Mouse (Mus musculus) neural tube, embryonic 15.5 days (tissue): ENCODE results near the gene Tas2r124. TPM values are rescaled to one million over a fixed set of nuclear protein-coding genes. Genes with fewer than 3 reads are reported as not detected.

ENCODE experiments used
- ATAC-seq: fragments of 200-750 bp; cut with Nextera tagmentation; 2 replicates; pipeline ENCODE4 v1.8.0; 2017; ENCODE audit warnings: mild to moderate bottlenecking, moderate TSS enrichment, moderate library complexity; ENCODE audit not compliant: low FRiP score
- H3K27ac ChIP-seq: fragments of 300-500 bp; sonication (generic); replicated peaks from 2 replicates; pipeline ENCODE4 v1.5.1; 2015; ENCODE audit warnings: mild to moderate bottlenecking, inconsistent platforms
- H3K27me3 ChIP-seq: fragments of 300-500 bp; sonication (generic); replicated peaks from 2 replicates; pipeline ENCODE4 v1.6.1; 2015; ENCODE audit warnings: inconsistent platforms
- H3K36me3 ChIP-seq: fragments of 300-500 bp; sonication (generic); 2 replicates; pipeline ENCODE4 v1.6.1; 2015; ENCODE audit warnings: inconsistent platforms
- H3K4me1 ChIP-seq: fragments of 300-500 bp; sonication (generic); 2 replicates; pipeline ENCODE4 v1.6.1; 2015; ENCODE audit warnings: inconsistent platforms
- H3K4me2 ChIP-seq: fragments of 300-500 bp; sonication (generic); 2 replicates; pipeline ENCODE4 v1.6.1; 2015; ENCODE audit warnings: inconsistent platforms, mild to moderate bottlenecking, moderate library complexity
- H3K4me3 ChIP-seq: fragments of 300-500 bp; sonication (generic); replicated peaks from 2 replicates; pipeline ENCODE4 v1.5.1; 2015; ENCODE audit warnings: mild to moderate bottlenecking, inconsistent platforms
- H3K9ac ChIP-seq: fragments of 300-500 bp; sonication (generic); replicated peaks from 2 replicates; pipeline ENCODE4 v1.6.1; 2015; ENCODE audit warnings: mild to moderate bottlenecking, inconsistent platforms
- H3K9me3 ChIP-seq: fragments of 300-500 bp; sonication (generic); replicated peaks from 2 replicates; pipeline ENCODE4 v1.6.1; 2016; ENCODE audit warnings: inconsistent platforms
- WGBS: fragments of 180-500 bp; shearing (Covaris S2); methylation state at CpG from one replicate; pipeline ENCODE4 v1.1.7; 2015; ENCODE audit warnings: mixed read lengths; 5-methylcytosine and 5-hydroxymethylcytosine counted together
- polyA plus RNA-seq: library from polyadenylated mRNA; unstranded; fragments of >200 nt; fragmentation: Nextera tagmentation; extraction: Ambion mirVana; gene quantifications from 2 replicates; pipeline ENCODE4 v1.2.1, GENCODE M21; 2015

The Tas2r124 gene
- polyA plus RNA-seq = not detected in 2 replicates

DNA sequence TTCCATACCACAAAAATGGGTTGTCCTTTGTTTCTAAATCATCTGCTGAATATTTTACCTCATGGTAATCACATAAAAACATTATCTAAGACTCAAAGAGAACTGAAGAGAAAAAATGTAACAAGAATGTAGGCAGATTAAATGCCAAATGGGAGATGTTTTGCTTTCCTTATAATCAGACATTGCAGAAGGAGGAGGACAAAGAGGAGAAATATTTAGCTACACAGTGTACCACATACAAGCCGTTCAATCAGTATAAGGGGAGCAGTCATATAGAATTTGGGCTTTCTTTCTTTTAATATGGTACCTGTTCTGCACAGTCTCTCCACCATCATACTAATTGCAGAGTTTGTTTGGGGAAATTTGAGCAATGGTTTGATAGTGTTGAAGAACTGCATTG lies at the start of gene Tas2r124:
Tas2r124 (plus strand) TSS at position 301 of the 400 bp plus-strand sequence.
- WGBS = 93% methylated on average over 1 of the region's 1 CpGs
- H3K27me3 ChIP-seq = no peaks in the 10 kb centered on the region
- H3K9ac ChIP-seq = no peak within 1 kb of the TSS
- no peak for ATAC-seq
- no peaks in the 10 kb centered on the region for H3K4me1 ChIP-seq
- no peaks in the 10 kb centered on the region for H3K36me3 ChIP-seq
- no peak within 1 kb of the TSS for H3K4me2 ChIP-seq
- no peak within 1 kb of the TSS for H3K27ac ChIP-seq
- H3K4me3 ChIP-seq = no peak within 1 kb of the TSS
- no peaks in the 10 kb centered on the region for H3K9me3 ChIP-seq

DNA sequence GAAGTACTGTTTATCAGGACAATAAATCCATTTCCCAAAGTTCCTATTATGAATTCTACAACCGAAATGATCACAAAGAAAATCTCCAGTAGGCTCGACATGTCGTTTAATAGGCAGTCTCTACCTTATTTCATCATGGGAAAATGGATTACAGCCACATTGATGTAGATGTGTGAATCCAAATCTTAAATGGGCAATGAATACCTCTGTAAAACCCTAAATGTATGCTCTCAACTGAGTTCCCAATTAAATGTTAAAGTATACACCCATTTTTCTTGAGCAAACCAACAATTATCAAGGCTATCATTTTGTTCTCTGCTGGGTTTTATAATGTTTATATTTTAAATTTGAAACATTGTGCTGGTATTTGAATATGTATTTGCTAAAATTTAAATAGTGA lies 42.7 kb upstream of the Tas2r124 start, which contains the start of gene Tas2r122:
Tas2r122 (minus strand) TSS at position 101 of the 400 bp plus-strand sequence.
- H3K27ac ChIP-seq = no peak within 1 kb of the TSS
- ATAC-seq = no peak
- WGBS = 78% methylated on average over 3 of the region's 3 CpGs
- H3K9ac ChIP-seq = no peak within 1 kb of the TSS
- H3K4me1 ChIP-seq = no peaks in the 10 kb centered on the region
- no peak within 1 kb of the TSS for H3K4me3 ChIP-seq
- H3K27me3 ChIP-seq = no peaks in the 10 kb centered on the region
- no peaks in the 10 kb centered on the region for H3K9me3 ChIP-seq
- no peaks in the 10 kb centered on the region for H3K36me3 ChIP-seq
- no peak within 1 kb of the TSS for H3K4me2 ChIP-seq

DNA sequence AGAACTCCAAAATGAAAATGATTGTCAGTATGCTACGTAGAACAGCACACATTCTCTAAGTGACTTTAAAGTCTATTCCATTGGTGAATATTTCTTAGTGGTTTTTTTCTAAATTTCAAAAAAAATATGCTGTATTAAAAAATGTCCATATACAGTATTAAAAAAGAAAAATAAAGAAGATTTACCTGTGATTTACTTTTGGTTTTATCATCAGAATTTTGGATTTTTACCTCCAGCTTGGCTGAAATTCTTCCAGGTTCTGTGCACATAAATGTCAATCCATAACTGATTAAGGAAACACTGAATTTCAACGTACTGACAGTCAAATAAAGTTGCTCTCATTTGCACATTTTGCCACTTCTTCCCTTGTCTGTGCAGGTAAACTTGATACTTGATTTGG lies 16.6 kb upstream of the Tas2r124 start, which contains the start of gene Tas2r115:
Tas2r115 (minus strand) TSS at position 101 of the 400 bp plus-strand sequence.
- Histone ChIP-seq H3K4me1 (no peaks in the 10 kb centered on the region), H3K36me3 (no peaks in the 10 kb centered on the region), H3K27ac (no peak within 1 kb of the TSS), H3K4me2 (no peak within 1 kb of the TSS), H3K9me3 (no peaks in the 10 kb centered on the region), H3K27me3 (no peaks in the 10 kb centered on the region), H3K4me3 (no peak within 1 kb of the TSS), H3K9ac (no peak within 1 kb of the TSS)
- WGBS = 78% methylated on average over 2 of the region's 2 CpGs
- ATAC-seq = no peak

DNA sequence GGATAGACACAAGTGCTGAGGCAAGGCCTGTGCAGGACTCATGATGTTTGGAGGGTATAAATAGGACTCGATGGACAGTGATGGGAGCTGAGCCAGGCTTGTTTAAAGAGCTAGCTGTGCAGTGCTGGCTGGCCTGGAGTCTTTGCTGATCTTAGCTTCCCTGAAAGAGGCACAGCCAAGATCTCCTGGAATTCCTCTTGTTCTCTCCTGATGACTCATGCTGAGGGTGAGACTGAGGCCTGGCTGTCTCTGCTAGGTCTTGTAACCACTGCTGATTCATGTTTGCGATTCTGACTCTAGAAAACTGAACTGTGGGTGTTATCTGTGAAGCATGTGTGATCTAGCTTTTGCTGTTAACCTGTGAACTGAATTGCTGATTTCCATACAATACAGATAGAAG lies 4.3 kb upstream of the Tas2r124 start:
- Histone ChIP-seq H3K9ac (no peak overlapping the region), H3K4me3 (no peak overlapping the region), H3K9me3 (no peaks in the 10 kb centered on the region), H3K27me3 (no peaks in the 10 kb centered on the region), H3K27ac (no peak overlapping the region), H3K4me1 (no peaks in the 10 kb centered on the region), H3K36me3 (no peaks in the 10 kb centered on the region), H3K4me2 (no peak overlapping the region)
- 88% methylated on average over 2 of the region's 2 CpGs for WGBS
- ATAC-seq = no peak

DNA sequence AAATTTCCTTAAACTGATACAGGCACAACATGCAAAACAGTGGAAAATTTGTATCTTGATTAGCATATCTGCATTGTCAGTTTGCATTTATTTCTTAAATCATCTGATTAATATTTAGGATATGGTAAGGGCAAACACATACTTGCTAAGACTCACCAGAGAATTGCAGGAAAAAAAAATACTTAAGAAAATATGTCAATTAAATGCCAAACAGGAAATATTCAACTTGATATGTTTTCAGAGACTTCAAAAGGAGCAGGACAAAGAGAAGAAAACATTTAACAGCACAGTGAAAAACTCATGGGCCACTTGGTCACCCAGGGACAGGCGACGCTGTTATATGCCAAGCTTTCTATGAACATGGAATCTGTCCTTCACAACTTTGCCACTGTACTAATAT lies 7.3 kb downstream of the Tas2r124 start, which contains the start of gene Tas2r102:
Tas2r102 (plus strand) TSS at position 301 of the 400 bp plus-strand sequence.
- 90% methylated on average over 2 of the region's 2 CpGs for WGBS
- ATAC-seq = no peak

DNA sequence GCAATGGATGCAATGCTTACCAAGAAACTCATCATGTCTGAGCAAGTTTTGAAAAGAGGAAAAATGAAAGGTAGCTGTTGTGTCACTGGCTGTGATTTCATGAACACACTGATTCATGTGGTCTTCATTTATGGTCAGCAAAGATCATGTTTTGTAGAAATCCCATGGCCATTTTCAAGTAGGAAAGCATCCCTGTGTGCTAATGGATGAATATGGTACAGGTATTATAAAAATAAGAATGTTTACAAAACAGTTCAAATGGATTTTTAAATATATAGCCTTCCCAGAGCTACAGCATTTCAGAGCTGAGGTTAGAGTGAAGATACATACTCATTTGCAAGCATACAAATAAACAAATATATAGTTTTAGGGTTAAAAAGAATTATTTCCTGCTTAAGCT lies 23.5 kb downstream of the Tas2r124 start, which contains the start of gene Tas2r136:
Tas2r136 (minus strand) TSS at position 101 of the 400 bp plus-strand sequence.
- no peaks in the 10 kb centered on the region for H3K36me3 ChIP-seq
- no peak within 1 kb of the TSS for H3K27ac ChIP-seq
- no peak for ATAC-seq
- no peaks in the 10 kb centered on the region for H3K9me3 ChIP-seq
- H3K4me3 ChIP-seq = no peak within 1 kb of the TSS
- H3K9ac ChIP-seq = no peak within 1 kb of the TSS
- H3K4me2 ChIP-seq = no peak within 1 kb of the TSS
- no peaks in the 10 kb centered on the region for H3K4me1 ChIP-seq
- H3K27me3 ChIP-seq = no peaks in the 10 kb centered on the region

More for the DNA sequence above, 7.3 kb downstream of the Tas2r124 start, which contains the start of gene Tas2r102:
- Histone ChIP-seq H3K4me2 (no peak within 1 kb of the TSS), H3K27me3 (no peaks in the 10 kb centered on the region), H3K36me3 (no peaks in the 10 kb centered on the region), H3K9ac (no peak within 1 kb of the TSS), H3K4me3 (no peak within 1 kb of the TSS), H3K9me3 (no peaks in the 10 kb centered on the region), H3K27ac (no peak within 1 kb of the TSS), H3K4me1 (no peaks in the 10 kb centered on the region)

DNA sequence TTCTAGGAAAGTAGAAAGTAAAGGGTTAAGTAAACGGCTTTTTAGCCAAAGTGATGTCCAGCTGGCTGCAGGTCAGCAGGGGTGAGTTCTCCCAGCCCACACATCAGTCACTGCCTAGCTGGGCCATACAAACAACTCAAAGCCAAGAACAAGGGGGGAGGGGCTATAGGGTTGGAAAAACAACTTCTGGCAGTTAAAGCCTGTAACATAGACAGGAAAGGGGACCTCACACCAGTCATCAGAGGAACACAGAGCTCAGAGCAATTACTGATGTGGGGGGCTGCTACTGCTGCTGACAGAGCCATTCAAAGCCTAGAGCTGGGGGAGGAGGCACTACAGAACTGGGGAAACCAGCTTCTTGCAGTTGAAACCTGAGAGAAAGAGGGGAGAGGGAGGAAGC lies 40.9 kb downstream of the Tas2r124 start:
- H3K4me1 ChIP-seq = no peaks in the 10 kb centered on the region
- 38% methylated on average over 1 of the region's 1 CpGs for WGBS
- H3K36me3 ChIP-seq = no peaks in the 10 kb centered on the region
- H3K27me3 ChIP-seq = no peaks in the 10 kb centered on the region
- no peak overlapping the region for H3K9ac ChIP-seq
- no peak overlapping the region for H3K27ac ChIP-seq
- H3K9me3 ChIP-seq = peaks cover 5% of the 10 kb centered on the region
- ATAC-seq = no peak
- H3K4me3 ChIP-seq = no peak overlapping the region
- no peak overlapping the region for H3K4me2 ChIP-seq

DNA sequence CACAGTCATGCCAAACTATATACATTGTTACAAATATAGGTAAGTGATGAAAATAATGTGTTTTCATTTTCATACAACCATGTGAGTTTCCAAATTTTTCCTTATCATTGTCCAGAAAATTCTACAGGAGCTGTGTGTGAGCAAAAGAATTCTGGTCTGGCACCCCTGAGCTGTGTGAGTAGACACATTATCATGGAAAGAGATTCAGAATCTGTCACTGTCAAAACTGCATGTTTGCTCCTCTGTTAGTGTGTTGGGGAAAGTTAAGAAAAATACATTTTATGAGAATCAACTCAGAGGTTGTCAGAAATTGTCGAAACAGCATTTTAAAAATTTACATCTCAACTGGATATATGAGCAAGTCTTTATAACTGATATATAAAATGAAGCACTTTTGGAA lies 48.0 kb downstream of the Tas2r124 start, which contains the start of gene Tas2r117:
Tas2r117 (plus strand) TSS at position 301 of the 400 bp plus-strand sequence.
- Histone ChIP-seq H3K4me3 (no peak within 1 kb of the TSS), H3K4me2 (no peak within 1 kb of the TSS), H3K9ac (no peak within 1 kb of the TSS), H3K36me3 (no peaks in the 10 kb centered on the region), H3K9me3 (no peaks in the 10 kb centered on the region), H3K27me3 (no peaks in the 10 kb centered on the region), H3K27ac (no peak within 1 kb of the TSS), H3K4me1 (no peaks in the 10 kb centered on the region)
- WGBS = 76% methylated on average over 1 of the region's 1 CpGs
- no peak for ATAC-seq

Other genes with a start within 250 kb of the Tas2r124 start
- gene Prh1, start 184.9 kb upstream of the Tas2r124 start, polyA plus RNA-seq = not detected in 2 replicates
- not detected in 2 replicates for gene Prp2, start 158.8 kb upstream of the Tas2r124 start, polyA plus RNA-seq
- gene A630073D07Rik, start 103.2 kb upstream of the Tas2r124 start, polyA plus RNA-seq = not detected in 2 replicates
- not detected in 2 replicates for gene Tas2r120, start 97.8 kb upstream of the Tas2r124 start, polyA plus RNA-seq
- gene Tas2r121, start 53.7 kb upstream of the Tas2r124 start, polyA plus RNA-seq = not detected in 2 replicates
- not detected in 2 replicates for gene Tas2r122, start 42.8 kb upstream of the Tas2r124 start, polyA plus RNA-seq
- gene Tas2r115, start 16.7 kb upstream of the Tas2r124 start, polyA plus RNA-seq = not detected in 2 replicates
- not detected in 2 replicates for gene Tas2r102, start 7.4 kb downstream of the Tas2r124 start, polyA plus RNA-seq
- gene Tas2r136, start 23.4 kb downstream of the Tas2r124 start, polyA plus RNA-seq = not detected in 2 replicates
- gene Tas2r117, start 48.1 kb downstream of the Tas2r124 start, polyA plus RNA-seq = not detected in 2 replicates
- gene Tas2r123, start 92.4 kb downstream of the Tas2r124 start, polyA plus RNA-seq = not detected in 2 replicates
- gene Tas2r116, start 100.7 kb downstream of the Tas2r124 start, polyA plus RNA-seq = not detected in 2 replicates
- gene Tas2r110, start 113.3 kb downstream of the Tas2r124 start, polyA plus RNA-seq = not detected in 2 replicates
- gene Tas2r113, start 138.3 kb downstream of the Tas2r124 start, polyA plus RNA-seq = not detected in 2 replicates
- not detected in 2 replicates for gene Tas2r125, start 154.9 kb downstream of the Tas2r124 start, polyA plus RNA-seq
- not detected in 2 replicates for gene Tas2r129, start 196.4 kb downstream of the Tas2r124 start, polyA plus RNA-seq
- not detected in 2 replicates for gene Tas2r131, start 203.2 kb downstream of the Tas2r124 start, polyA plus RNA-seq
- gene Tas2r109, start 226.2 kb downstream of the Tas2r124 start, polyA plus RNA-seq = not detected in 2 replicates